Mouse (Mus musculus) myocyte (in vitro differentiated cells): Measurements from ENCODE around the gene Rere. TPM values are rescaled to one million over a fixed set of nuclear protein-coding genes. Genes with fewer than 3 reads are reported as not detected.
A peak's percentile ranks its signal among the peaks of the same experiment; 100 is the strongest.

Experiments
- H3K27me3 ChIP-seq: one replicate; pipeline ENCODE4 v1.6.1; 2011; ENCODE audit not compliant: control insufficient read depth, insufficient read depth, insufficient read length
- H3K36me3 ChIP-seq: one replicate; pipeline ENCODE4 v1.6.1; 2011; ENCODE audit not compliant: control insufficient read depth, insufficient read depth
- H3K4me2 ChIP-seq: one replicate; pipeline ENCODE4 v1.6.1; 2011; ENCODE audit warnings: low read depth, control low read depth
- H3K4me3 ChIP-seq: one replicate; pipeline ENCODE4 v1.5.1; 2011; ENCODE audit warnings: mild to moderate bottlenecking, control low read depth, moderate library complexity
- H3K79me2 ChIP-seq: one replicate; pipeline ENCODE4 v1.6.1; 2011; ENCODE audit not compliant: control insufficient read depth, insufficient read depth
- H3ac ChIP-seq: one replicate; pipeline ENCODE4 v1.6.1; 2011; ENCODE audit not compliant: control insufficient read depth, insufficient read length
- CEBPB ChIP-seq: IDR thresholded peaks from 2 replicates; pipeline ENCODE4 v1.6.1; 2011; ENCODE audit warnings: mild to moderate bottlenecking, moderate library complexity; ENCODE audit not compliant: poor library complexity, insufficient read depth, severe bottlenecking
- E2F4 ChIP-seq: IDR thresholded peaks from one replicate; pipeline ENCODE4 v1.6.1; 2011; ENCODE audit warnings: mild to moderate bottlenecking, control low read depth, moderate library complexity; ENCODE audit not compliant: insufficient read depth
- MAX ChIP-seq: IDR thresholded peaks from one replicate; pipeline ENCODE4 v1.6.1; 2011; ENCODE audit warnings: low read depth, mild to moderate bottlenecking, control low read depth
- MYOD1 ChIP-seq, 3 experiments: IDR thresholded peaks; one replicate each; pipeline ENCODE4 v1.6.1; 2011; ENCODE audit warnings: control low read depth in 2 of 3, low read depth in 2 of 3, mild to moderate bottlenecking in 2 of 3, moderate library complexity in 1 of 3; ENCODE audit not compliant: insufficient read length in 2 of 3, control insufficient read depth in 1 of 3
- MYOG ChIP-seq, 3 experiments: IDR thresholded peaks; one replicate each; pipeline ENCODE4 v1.6.1; 2011; ENCODE audit warnings: control low read depth in 2 of 3, low read depth in 2 of 3, mild to moderate bottlenecking in 2 of 3; ENCODE audit not compliant: insufficient read length in 2 of 3, control insufficient read depth in 1 of 3, insufficient read depth in 1 of 3
- POLR2A ChIP-seq: IDR thresholded peaks from one replicate; pipeline ENCODE4 v1.6.1; 2011; ENCODE audit warnings: low read depth, mild to moderate bottlenecking, control low read depth, moderate library complexity; ENCODE audit not compliant: insufficient read length
- POLR2AphosphoS2 ChIP-seq: IDR thresholded peaks from one replicate; pipeline ENCODE4 v1.6.1; 2011; ENCODE audit warnings: low read depth, control low read depth; ENCODE audit not compliant: insufficient read length
- REST ChIP-seq: IDR thresholded peaks from one replicate; pipeline ENCODE4 v1.6.1; 2011; ENCODE audit warnings: mild to moderate bottlenecking, control low read depth, moderate library complexity; ENCODE audit not compliant: insufficient read depth, insufficient read length
- SRF ChIP-seq: IDR thresholded peaks from one replicate; pipeline ENCODE4 v1.6.1; 2011; ENCODE audit warnings: low read depth; ENCODE audit not compliant: control insufficient read depth, insufficient read length
- TCF12 ChIP-seq: IDR thresholded peaks from one replicate; pipeline ENCODE4 v1.6.1; 2011; ENCODE audit warnings: mild to moderate bottlenecking, control low read depth; ENCODE audit not compliant: poor library complexity, insufficient read depth, severe bottlenecking
- TCF3 ChIP-seq: IDR thresholded peaks from one replicate; pipeline ENCODE4 v1.6.1; 2011; ENCODE audit warnings: low read depth, control low read depth; ENCODE audit not compliant: insufficient read length
- USF1 ChIP-seq: IDR thresholded peaks from one replicate; pipeline ENCODE4 v1.6.1; 2011; ENCODE audit warnings: low read depth, mild to moderate bottlenecking, control low read depth, moderate library complexity
- polyA plus RNA-seq: library from polyadenylated mRNA; unstranded; fragments of >200 nt; fragmentation: generic; extraction: Trizol; gene quantifications from one replicate; pipeline ENCODE4 v1.2.1, GENCODE M21; 2012; ENCODE audit warnings: missing spikeins

Gene Rere
- polyA plus RNA-seq, 1 experiment = 34.0 TPM

- Histone ChIP-seq H3ac (no peak overlapping the region), H3K79me2 (peaks cover 74% of the 10 kb centered on the region), H3K36me3 (peaks cover 54% of the 10 kb centered on the region), H3K4me2 (peak overlapping the region; percentile 96), H3K27me3 (no peaks in the 10 kb centered on the region), H3K4me3 (peak overlapping the region; percentile 99)
- TF ChIP-seq E2F4 (no peak), POLR2AphosphoS2 (peak; percentile 40), MAX (no peak), POLR2A (peak; percentile 28), SRF (no peak), MYOD1 (IDR thresholded peaks at IDR 0.05; ENCODE audit: control insufficient read depth in 1 of 3, insufficient read length in 2 of 3, low read depth in 2 of 3) (no peak), REST (no peak), USF1 (no peak), TCF12 (no peak), CEBPB (no peak), MYOG (IDR thresholded peaks at IDR 0.05; ENCODE audit: control insufficient read depth in 1 of 3, insufficient read depth in 1 of 3, insufficient read length in 2 of 3, low read depth in 2 of 3) (no peak), TCF3 (no peak)
Measured at GRCm38 (mm10) chr4:150239503-150239902, 41.9 kb upstream of the Rere start.

- H3K79me2 ChIP-seq = peaks cover 74% of the 10 kb centered on the region
- peak overlapping the region; percentile 99 for H3K4me3 ChIP-seq
- H3K36me3 ChIP-seq = peaks cover 58% of the 10 kb centered on the region
- H3ac ChIP-seq = no peak overlapping the region
- H3K27me3 ChIP-seq = no peaks in the 10 kb centered on the region
- H3K4me2 ChIP-seq = peak overlapping the region; percentile 96
- TF ChIP-seq MYOD1 (IDR thresholded peaks at IDR 0.05; ENCODE audit: control insufficient read depth in 1 of 3, insufficient read length in 2 of 3, low read depth in 2 of 3) (peak in 1 of 3 experiments; percentile 40), E2F4 (no peak), TCF12 (no peak), POLR2A (peak; percentile 65), MYOG (IDR thresholded peaks at IDR 0.05; ENCODE audit: control insufficient read depth in 1 of 3, insufficient read depth in 1 of 3, insufficient read length in 2 of 3, low read depth in 2 of 3) (peak in 1 of 3 experiments; percentile 34), SRF (no peak), CEBPB (peak; percentile 65; the same call in 1 of the 2 replicates), POLR2AphosphoS2 (peak; percentile 87), MAX (no peak), USF1 (no peak)
Measured at GRCm38 (mm10) chr4:150239951-150240368, 41.5 kb upstream of the Rere start.

- Histone ChIP-seq H3ac (no peak overlapping the region), H3K4me3 (peak overlapping the region; percentile 99), H3K27me3 (no peaks in the 10 kb centered on the region), H3K4me2 (peak overlapping the region; percentile 96), H3K36me3 (peaks cover 60% of the 10 kb centered on the region), H3K79me2 (peaks cover 74% of the 10 kb centered on the region)
- TF ChIP-seq E2F4 (no peak), MYOD1 (IDR thresholded peaks at IDR 0.05; ENCODE audit: control insufficient read depth in 1 of 3, insufficient read length in 2 of 3, low read depth in 2 of 3) (no peak), SRF (no peak), REST (no peak), POLR2A (no peak), USF1 (no peak), POLR2AphosphoS2 (no peak), MAX (no peak), MYOG (IDR thresholded peaks at IDR 0.05; ENCODE audit: control insufficient read depth in 1 of 3, insufficient read depth in 1 of 3, insufficient read length in 2 of 3, low read depth in 2 of 3) (no peak), TCF3 (no peak), TCF12 (no peak)
Measured at GRCm38 (mm10) chr4:150240381-150240886, 41.0 kb upstream of the Rere start.

DNA sequence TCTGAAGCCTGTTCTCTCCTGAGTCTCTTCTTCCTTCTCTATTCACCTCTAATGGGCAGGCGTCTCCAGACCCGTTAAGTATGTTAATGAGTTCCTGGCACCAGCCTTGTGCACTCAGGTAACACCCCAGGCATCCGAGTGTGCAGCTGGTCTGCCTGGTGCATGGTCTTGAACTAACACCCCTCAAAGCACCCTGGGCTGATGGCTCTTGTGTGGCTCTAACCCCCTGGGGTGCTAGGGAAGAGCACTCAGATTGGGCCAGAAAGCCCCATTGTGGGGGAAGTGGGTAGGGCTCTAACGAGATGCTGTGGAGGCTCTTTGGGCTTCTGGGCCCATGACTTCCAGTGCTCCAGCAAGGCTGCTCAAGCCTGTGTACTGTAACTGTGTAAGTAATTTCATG lies 39.7 kb upstream of the Rere start:
- Histone ChIP-seq H3ac (no peak overlapping the region), H3K4me3 (peak overlapping the region; percentile 99), H3K79me2 (peaks cover 74% of the 10 kb centered on the region), H3K4me2 (peak overlapping the region; percentile 96), H3K27me3 (no peaks in the 10 kb centered on the region), H3K36me3 (peaks cover 71% of the 10 kb centered on the region)
- no peak for TF ChIP-seq USF1

GRCm38 (mm10) chr4:150242745-150243144 lies 38.7 kb upstream of the Rere start:
- peak overlapping the region; percentile 96 for H3K4me2 ChIP-seq
- peaks cover 66% of the 10 kb centered on the region for H3K79me2 ChIP-seq
- no peaks in the 10 kb centered on the region for H3K27me3 ChIP-seq
- H3ac ChIP-seq = no peak overlapping the region
- H3K4me3 ChIP-seq = no peak overlapping the region
- peaks cover 81% of the 10 kb centered on the region for H3K36me3 ChIP-seq
- no peak for TF ChIP-seq USF1
- peak; percentile 25 for TF ChIP-seq POLR2AphosphoS2
